Mouse (Mus musculus): ENCODE results near the gene Gsdma.

Gene Gsdma

GRCm38 (mm10) chr11:98711046-98711434, 46.9 kb downstream of the Gsdma start:
- no peak for DNase-seq

DNA sequence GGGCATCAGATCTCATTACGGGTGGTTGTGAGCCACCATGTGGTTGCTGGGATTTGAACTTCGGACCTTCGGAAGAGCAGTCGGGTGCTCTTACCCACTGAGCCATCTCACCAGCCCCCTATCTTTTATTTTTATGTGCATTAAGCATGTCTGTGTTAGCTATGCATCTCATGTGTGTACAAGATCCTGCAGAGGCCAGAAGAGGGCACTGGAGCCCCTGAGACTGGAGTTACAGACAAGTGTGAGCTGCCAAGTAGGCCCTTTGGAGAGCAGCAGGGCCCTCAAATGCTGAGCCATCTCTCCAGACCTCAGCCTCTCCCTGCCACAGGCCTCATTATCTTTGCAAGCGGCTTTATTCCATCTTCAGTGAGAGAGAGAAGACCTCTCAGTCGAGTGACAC, 47.9 kb downstream of the Gsdma start:
- DNase-seq: peak; percentile 66

- DNase-seq: no peak
Observed at GRCm38 (mm10) chr11:98713703-98714102, 49.6 kb downstream of the Gsdma start.

DNA sequence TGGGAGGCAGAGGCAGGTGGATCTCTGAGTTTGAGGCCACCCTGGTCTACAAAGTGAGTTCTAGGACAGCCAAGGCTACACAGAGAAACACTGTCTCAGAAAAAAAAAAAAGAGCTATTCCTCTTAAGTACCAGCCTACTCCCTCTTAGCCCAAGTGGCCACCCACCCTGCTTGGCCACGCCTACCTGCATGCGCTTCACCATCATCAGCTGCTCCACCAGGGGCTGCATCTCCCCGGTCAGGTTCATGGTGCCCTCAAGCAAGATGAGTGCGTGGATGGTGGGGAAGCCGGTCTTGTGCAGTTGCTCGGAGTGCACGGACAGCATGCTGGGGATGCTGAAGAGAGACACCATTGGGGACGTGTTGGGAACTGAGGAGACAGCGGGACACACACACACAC, 51.8 kb downstream of the Gsdma start:
- DNase-seq: no peak

DNA sequence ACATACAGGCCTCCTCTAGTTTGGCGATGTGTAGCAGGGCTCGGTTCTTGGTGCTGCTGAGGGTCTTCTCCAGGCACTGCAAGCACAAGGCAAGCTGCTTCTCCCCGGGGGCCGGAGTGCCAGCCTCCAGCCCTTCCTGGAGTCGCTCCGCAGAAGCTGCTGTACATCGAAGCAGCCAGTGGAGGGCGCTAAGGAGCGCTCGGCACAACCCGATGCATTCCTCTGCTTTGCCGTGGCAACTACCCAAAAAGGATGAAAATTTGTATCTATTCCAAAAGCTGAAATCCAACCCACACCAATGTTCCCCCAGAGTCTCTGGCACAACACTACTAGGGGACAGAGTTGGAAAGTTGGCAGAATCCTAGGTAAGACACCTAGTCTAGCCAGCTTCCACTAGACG, 53.8 kb downstream of the Gsdma start:
- peak; percentile 81 for DNase-seq

DNA sequence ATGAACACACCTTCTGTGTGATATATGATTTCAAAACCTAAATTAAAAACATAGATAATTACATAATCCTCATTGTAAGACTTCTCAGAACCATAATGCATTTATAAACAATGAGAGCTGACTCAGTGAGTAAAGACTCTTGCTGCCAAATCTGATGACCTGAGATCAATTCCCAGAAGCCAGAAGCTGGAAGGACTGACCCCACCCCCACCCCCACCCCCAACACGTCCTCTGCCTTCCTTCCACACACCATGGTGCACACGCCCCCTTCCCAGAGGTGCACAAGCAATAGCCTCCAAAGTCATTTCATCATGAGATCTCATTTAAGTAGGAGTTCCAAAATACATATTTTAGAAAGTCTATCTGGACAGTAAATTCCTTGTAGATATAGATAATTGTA, 56.6 kb downstream of the Gsdma start:
- no peak for DNase-seq

DNA sequence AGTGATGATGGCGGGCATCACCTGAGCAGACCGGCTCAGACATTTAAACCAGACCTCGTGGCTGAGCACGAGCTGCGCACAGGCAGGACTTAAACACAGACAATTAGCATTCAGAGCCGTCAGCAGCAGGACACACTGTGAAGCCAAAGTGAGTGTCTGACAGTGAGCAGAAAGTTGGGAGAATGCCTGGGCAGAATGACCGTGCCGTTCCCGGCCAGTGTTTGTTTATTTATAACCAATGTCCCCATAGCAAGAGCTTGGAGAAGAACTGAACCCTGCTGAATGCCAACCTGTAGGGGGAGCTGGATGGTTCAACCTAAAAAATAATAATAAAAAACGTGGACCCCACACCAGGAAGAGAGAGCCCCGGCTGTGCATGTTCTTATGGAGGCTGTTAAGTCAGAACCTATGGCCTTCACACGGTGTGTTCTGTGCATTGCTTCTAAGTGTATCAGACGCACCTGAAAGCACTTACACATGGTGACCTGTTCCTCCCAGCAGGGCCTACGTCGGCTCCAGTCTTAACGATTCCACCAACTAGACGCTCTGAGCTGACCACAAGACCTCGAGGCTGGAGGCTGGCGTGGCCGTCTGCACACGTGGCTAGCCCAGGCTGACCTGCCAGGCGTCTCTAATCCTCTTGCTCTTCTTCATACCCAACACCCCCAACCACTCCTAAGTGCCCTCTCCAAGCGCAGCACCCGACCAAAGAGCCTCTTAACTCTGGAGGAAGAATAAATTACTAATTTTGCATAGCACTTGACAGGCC, 57.5 kb downstream of the Gsdma start:
- peak; percentile 93 for DNase-seq

- no peak for DNase-seq
Observed at GRCm38 (mm10) chr11:98723098-98723497, 58.9 kb downstream of the Gsdma start.

GRCm38 (mm10) chr11:98725926-98726506, 61.9 kb downstream of the Gsdma start:
- DNase-seq: no peak

All from lung, postnatal 36 days (tissue).